Mouse (Mus musculus): ENCODE measurements around the gene Eps15l1. TPM values are rescaled to one million over a fixed set of nuclear protein-coding genes. Genes with fewer than 3 reads are reported as not detected.

The Eps15l1 gene
- polyA plus RNA-seq, 1 experiment from 2014 or later, result 52.6 TPM

DNA sequence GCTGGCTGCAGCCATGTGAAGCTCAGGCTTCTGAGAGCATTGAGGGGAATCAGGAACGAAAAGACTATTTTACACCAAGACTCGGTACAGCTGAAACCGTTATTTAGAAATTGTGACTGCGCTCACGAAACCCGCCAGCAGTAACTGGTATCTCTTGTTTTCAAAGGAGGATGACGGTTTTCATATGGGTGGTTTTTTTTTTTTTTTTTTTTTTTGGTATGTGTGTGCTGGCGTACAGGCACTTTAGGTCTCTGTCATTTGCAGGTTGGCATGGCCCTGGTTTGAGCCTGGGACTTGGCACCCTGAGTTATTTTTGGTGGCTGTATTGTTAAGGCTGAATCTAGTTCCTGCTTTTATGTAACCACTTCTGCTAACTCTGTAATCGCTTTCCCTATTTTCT lies 71.4 kb downstream of the Eps15l1 start:
- WGBS, result 82% methylated on average over 9 of the region's 9 CpGs
- Histone ChIP-seq H3K9me3 (replicated peaks; ENCODE audit: control insufficient read depth, low read length) (no peaks in the 10 kb centered on the region), H3K27me3 (ENCODE audit: control insufficient read depth, insufficient read depth, low read length) (no peaks in the 10 kb centered on the region), H3K4me3 (replicated peaks; ENCODE audit: low read length) (no peak overlapping the region), H3K4me1 (ENCODE audit: control insufficient read depth, insufficient read depth, low read length) (no peaks in the 10 kb centered on the region; the same call in 1 of the 2 replicates), H3K27ac (ENCODE audit: low read length) (no peak overlapping the region), H3K4me2 (ENCODE audit: low read depth, low read length) (no peak overlapping the region), H3K9ac (ENCODE audit: low read length) (no peak overlapping the region), H3K36me3 (ENCODE audit: control insufficient read depth, insufficient read depth, low read length) (no peaks in the 10 kb centered on the region)
- ATAC-seq (ENCODE audit: insufficient read depth, low FRiP score), result no peak

DNA sequence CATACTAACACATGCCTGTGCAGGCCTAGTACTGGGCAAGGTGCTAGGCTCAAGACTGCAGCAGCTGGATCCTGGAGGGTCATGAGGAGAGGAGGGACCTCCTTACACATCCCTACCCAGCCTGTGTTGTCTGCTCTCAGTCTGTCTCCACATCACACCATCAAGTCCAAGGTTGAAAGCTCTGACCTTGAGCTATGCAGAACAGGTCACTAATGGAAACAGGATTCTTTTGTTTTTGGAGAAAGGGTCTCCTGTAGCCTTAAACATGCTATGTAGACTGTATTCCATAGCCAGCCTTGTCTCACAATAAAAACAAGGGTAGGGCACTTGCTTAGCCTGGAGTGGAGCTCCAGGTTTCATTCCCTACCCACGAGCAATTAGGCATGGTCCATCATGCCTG lies 72.3 kb downstream of the Eps15l1 start:
- WGBS, result 73% methylated on average over 1 of the region's 1 CpGs
- H3K4me2 ChIP-seq (ENCODE audit: low read depth, low read length), result no peak overlapping the region
- H3K27ac ChIP-seq (ENCODE audit: low read length), result no peak overlapping the region
- H3K36me3 ChIP-seq (ENCODE audit: control insufficient read depth, insufficient read depth, low read length), result no peaks in the 10 kb centered on the region
- no peak for ATAC-seq (ENCODE audit: insufficient read depth, low FRiP score)
- no peaks in the 10 kb centered on the region for H3K27me3 ChIP-seq (ENCODE audit: control insufficient read depth, insufficient read depth, low read length)
- H3K4me3 ChIP-seq (replicated peaks; ENCODE audit: low read length), result no peak overlapping the region
- H3K9me3 ChIP-seq (replicated peaks; ENCODE audit: control insufficient read depth, low read length), result no peaks in the 10 kb centered on the region
- H3K9ac ChIP-seq (ENCODE audit: low read length), result no peak overlapping the region
- H3K4me1 ChIP-seq (ENCODE audit: control insufficient read depth, insufficient read depth, low read length), result no peaks in the 10 kb centered on the region; the same call in 1 of the 2 replicates

DNA sequence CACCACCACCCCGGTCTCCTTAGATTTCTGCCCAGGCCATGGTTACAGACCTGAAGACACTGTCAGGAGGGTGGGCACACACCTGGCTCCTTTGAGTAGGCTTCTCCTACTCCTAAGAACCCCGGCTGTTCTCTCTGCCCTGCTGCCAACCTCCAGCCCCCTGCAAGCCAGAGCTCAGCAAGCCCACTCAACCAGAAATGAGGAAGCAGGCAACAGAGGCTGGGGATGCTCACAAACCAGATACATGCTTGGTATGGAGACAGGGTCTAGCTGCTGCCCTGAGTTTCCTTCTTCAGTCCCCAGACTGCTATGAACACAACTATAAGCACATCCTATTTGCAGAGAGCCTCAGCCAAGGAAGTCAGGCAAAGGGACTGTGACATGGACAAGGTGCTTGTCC lies 73.1 kb downstream of the Eps15l1 start:
- H3K4me3 ChIP-seq (replicated peaks; ENCODE audit: low read length), result no peak overlapping the region
- H3K4me1 ChIP-seq (ENCODE audit: control insufficient read depth, insufficient read depth, low read length), result no peaks in the 10 kb centered on the region
- no peaks in the 10 kb centered on the region for H3K36me3 ChIP-seq (ENCODE audit: control insufficient read depth, insufficient read depth, low read length)
- H3K9ac ChIP-seq (ENCODE audit: low read length), result no peak overlapping the region
- H3K9me3 ChIP-seq (replicated peaks; ENCODE audit: control insufficient read depth, low read length), result no peaks in the 10 kb centered on the region
- H3K27me3 ChIP-seq (ENCODE audit: control insufficient read depth, insufficient read depth, low read length), result no peaks in the 10 kb centered on the region
- H3K27ac ChIP-seq (ENCODE audit: low read length), result no peak overlapping the region
- 93% methylated on average over 2 of the region's 2 CpGs for WGBS
- H3K4me2 ChIP-seq (ENCODE audit: low read depth, low read length), result no peak overlapping the region
- ATAC-seq (ENCODE audit: insufficient read depth, low FRiP score), result no peak

DNA sequence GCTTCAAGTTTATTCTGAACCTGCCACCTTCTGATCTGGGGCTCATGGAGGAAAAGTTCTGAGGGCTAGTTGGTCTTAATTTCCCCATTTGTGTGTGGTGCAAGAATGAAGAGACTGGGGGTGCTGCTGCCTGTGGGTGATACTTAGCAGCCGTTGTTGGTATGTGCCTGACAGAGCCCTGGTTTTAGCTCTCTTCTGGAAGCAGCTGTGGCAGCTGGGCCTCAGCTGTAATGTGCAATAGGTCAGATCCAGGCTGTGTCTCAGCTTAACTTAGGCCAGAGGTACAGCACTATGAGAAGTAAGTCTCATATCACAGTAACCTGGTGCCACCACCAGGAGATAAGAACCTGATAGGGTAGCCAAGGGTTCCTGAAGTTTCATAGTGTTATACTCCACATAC lies 73.7 kb downstream of the Eps15l1 start:
- WGBS, result 84% methylated on average over 1 of the region's 1 CpGs
- no peak overlapping the region for H3K4me3 ChIP-seq (replicated peaks; ENCODE audit: low read length)
- ATAC-seq (ENCODE audit: insufficient read depth, low FRiP score), result no peak
- no peaks in the 10 kb centered on the region for H3K36me3 ChIP-seq (ENCODE audit: control insufficient read depth, insufficient read depth, low read length)
- no peaks in the 10 kb centered on the region for H3K4me1 ChIP-seq (ENCODE audit: control insufficient read depth, insufficient read depth, low read length)
- H3K4me2 ChIP-seq (ENCODE audit: low read depth, low read length), result no peak overlapping the region
- H3K9ac ChIP-seq (ENCODE audit: low read length), result no peak overlapping the region
- no peaks in the 10 kb centered on the region for H3K27me3 ChIP-seq (ENCODE audit: control insufficient read depth, insufficient read depth, low read length)
- no peaks in the 10 kb centered on the region for H3K9me3 ChIP-seq (replicated peaks; ENCODE audit: control insufficient read depth, low read length)
- H3K27ac ChIP-seq (ENCODE audit: low read length), result no peak overlapping the region

DNA sequence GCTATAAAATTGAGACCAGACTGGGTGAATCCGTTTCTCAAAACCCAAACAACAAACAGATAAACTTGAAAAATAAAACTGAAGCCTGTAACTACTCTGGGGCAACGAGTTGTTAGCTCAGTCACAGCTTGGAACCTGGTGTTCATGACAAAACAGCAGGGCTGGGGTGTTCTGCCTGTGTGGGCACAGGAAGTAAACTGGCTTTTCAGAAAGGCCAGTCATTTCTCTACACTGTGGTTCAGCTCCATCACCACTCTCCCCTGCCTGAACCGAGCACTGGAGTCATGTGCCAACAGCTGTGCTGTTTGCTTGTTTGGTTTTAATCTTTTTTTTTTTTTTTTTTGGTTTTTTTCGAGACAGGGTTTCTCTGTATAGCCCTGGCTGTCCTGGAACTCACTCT lies 77.5 kb downstream of the Eps15l1 start:
- Histone ChIP-seq H3K4me2 (ENCODE audit: low read depth, low read length) (no peak overlapping the region), H3K9ac (ENCODE audit: low read length) (no peak overlapping the region), H3K9me3 (replicated peaks; ENCODE audit: control insufficient read depth, low read length) (no peaks in the 10 kb centered on the region), H3K4me3 (replicated peaks; ENCODE audit: low read length) (no peak overlapping the region), H3K27me3 (ENCODE audit: control insufficient read depth, insufficient read depth, low read length) (no peaks in the 10 kb centered on the region), H3K4me1 (ENCODE audit: control insufficient read depth, insufficient read depth, low read length) (no peaks in the 10 kb centered on the region), H3K36me3 (ENCODE audit: control insufficient read depth, insufficient read depth, low read length) (peaks cover 3% of the 10 kb centered on the region), H3K27ac (ENCODE audit: low read length) (no peak overlapping the region)
- WGBS, result 79% methylated on average over 4 of the region's 4 CpGs
- ATAC-seq (ENCODE audit: insufficient read depth, low FRiP score), result no peak

DNA sequence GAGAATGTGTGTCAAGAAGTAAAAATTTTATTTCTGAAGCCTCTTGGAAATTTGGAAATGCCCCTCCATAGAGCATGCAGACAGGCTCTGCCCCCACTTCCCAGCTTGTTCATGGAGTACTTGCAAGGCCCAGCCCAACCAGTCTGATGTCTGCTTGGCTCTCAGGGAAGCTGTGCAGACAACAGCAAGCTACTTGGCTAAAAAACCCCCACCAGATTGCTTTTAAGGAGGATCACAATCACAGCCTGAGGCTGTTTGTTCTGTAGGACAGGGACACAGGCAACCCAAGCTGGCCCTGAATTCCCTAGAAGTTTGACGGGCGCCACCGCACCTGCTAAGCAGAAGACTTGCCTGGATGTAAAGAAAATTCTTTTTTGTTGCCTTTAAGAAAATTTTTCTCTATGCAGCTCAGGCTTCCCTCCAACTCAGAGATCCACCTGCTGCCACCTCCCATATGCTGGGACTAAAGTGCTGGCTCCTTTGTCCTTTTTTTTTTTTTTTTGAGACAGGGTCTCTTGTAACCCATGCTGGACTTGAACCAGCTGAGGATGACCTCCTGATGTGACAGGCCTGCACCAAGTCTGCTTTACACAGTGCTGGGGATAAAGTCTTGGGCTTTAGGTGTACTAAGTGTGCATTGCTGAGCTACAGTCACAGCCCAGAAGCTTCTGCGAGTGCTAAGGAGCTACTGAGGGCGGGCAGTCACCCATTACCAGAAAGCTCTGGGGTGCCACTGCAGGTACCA lies 78.5 kb downstream of the Eps15l1 start:
- Histone ChIP-seq H3K4me1 (ENCODE audit: control insufficient read depth, insufficient read depth, low read length) (no peaks in the 10 kb centered on the region), H3K27ac (ENCODE audit: low read length) (no peak overlapping the region), H3K4me3 (replicated peaks; ENCODE audit: low read length) (no peak overlapping the region), H3K36me3 (ENCODE audit: control insufficient read depth, insufficient read depth, low read length) (peaks cover 3% of the 10 kb centered on the region), H3K27me3 (ENCODE audit: control insufficient read depth, insufficient read depth, low read length) (no peaks in the 10 kb centered on the region), H3K4me2 (ENCODE audit: low read depth, low read length) (no peak overlapping the region), H3K9me3 (replicated peaks; ENCODE audit: control insufficient read depth, low read length) (no peaks in the 10 kb centered on the region), H3K9ac (ENCODE audit: low read length) (no peak overlapping the region)
- WGBS, result 95% methylated on average over 5 of the region's 5 CpGs
- no peak for ATAC-seq (ENCODE audit: insufficient read depth, low FRiP score)

DNA sequence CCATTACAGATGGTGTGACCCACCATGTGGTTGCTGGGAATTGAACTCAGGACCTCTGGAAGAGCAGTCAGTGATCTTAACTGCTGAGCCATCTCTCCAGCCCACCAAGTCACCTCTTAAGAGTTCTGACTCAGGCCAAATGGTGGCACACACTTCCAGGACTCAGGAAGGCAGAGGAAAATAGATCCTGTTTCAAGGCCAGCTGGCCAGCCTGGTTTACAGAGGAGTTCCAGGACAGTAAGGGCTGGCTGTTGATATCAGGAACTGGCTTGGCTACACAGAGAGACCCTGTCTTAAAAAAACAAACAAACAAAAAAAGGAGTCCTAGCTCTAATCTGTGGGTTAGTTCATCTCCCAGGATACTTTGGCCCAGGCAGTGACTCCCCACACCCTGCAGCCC lies 84.2 kb downstream of the Eps15l1 start:
- H3K27ac ChIP-seq (ENCODE audit: low read length), result no peak overlapping the region
- peaks cover 3% of the 10 kb centered on the region for H3K36me3 ChIP-seq (ENCODE audit: control insufficient read depth, insufficient read depth, low read length)

DNA sequence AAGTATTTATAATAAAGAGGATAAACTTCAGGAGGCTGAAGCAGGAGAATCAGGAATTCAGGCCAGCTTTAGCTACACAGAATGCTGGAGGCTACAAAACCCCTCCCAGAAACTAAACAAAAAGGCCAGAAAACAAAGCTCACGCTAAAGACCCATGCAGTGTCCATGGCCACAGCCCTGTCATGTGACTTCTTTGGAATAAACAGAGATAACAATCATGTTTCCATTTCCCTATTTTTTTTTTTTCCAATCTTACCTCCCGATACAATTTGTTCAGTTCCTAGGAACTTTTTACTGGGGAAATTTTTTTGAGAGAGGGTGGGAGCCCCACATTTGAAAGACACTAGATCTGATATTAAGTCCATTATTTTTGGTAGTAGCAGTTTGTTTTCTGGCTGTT lies 85.0 kb downstream of the Eps15l1 start:
- Histone ChIP-seq H3K9ac (ENCODE audit: low read length) (no peak overlapping the region), H3K4me1 (ENCODE audit: control insufficient read depth, insufficient read depth, low read length) (no peaks in the 10 kb centered on the region), H3K27me3 (ENCODE audit: control insufficient read depth, insufficient read depth, low read length) (no peaks in the 10 kb centered on the region), H3K36me3 (ENCODE audit: control insufficient read depth, insufficient read depth, low read length) (peaks cover 3% of the 10 kb centered on the region), H3K27ac (ENCODE audit: low read length) (no peak overlapping the region), H3K4me3 (replicated peaks; ENCODE audit: low read length) (no peak overlapping the region), H3K9me3 (replicated peaks; ENCODE audit: control insufficient read depth, low read length) (no peaks in the 10 kb centered on the region), H3K4me2 (ENCODE audit: low read depth, low read length) (no peak overlapping the region)
- WGBS, result 67% methylated on average over 2 of the region's 2 CpGs
- ATAC-seq (ENCODE audit: insufficient read depth, low FRiP score), result no peak

More for the DNA sequence above, 84.2 kb downstream of the Eps15l1 start:
- Histone ChIP-seq H3K4me2 (ENCODE audit: low read depth, low read length) (no peak overlapping the region), H3K4me3 (replicated peaks; ENCODE audit: low read length) (no peak overlapping the region), H3K9me3 (replicated peaks; ENCODE audit: control insufficient read depth, low read length) (no peaks in the 10 kb centered on the region), H3K27me3 (ENCODE audit: control insufficient read depth, insufficient read depth, low read length) (no peaks in the 10 kb centered on the region), H3K9ac (ENCODE audit: low read length) (no peak overlapping the region), H3K4me1 (ENCODE audit: control insufficient read depth, insufficient read depth, low read length) (no peaks in the 10 kb centered on the region)
- ATAC-seq (ENCODE audit: insufficient read depth, low FRiP score), result no peak

DNA sequence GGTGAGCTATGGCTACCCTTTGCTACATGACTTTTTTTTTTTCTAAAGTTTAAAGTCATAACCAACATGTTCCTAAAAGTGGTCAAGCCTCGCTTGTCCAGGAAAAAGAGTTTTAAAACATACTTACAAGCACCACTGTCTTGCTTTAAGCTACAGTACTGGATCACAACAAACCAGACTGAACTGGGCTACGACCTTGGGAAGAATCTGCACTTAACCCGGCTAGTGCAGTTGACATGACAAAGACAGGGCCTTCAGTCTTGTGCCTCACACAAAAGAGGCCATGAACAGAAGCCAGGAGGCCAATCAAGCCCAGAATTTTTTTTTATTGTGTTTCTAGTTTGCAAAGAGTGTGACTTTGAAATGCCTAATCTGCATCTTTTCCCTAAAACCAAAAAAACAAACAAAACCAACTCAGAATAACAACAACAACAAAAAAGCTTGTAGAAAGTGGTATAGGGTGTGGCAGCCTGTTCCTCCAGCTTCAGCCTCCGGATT lies 87.1 kb downstream of the Eps15l1 start:
- H3K9ac ChIP-seq (ENCODE audit: low read length), result no peak overlapping the region
- no peak overlapping the region for H3K27ac ChIP-seq (ENCODE audit: low read length)
- no peaks in the 10 kb centered on the region for H3K9me3 ChIP-seq (replicated peaks; ENCODE audit: control insufficient read depth, low read length)
- H3K4me2 ChIP-seq (ENCODE audit: low read depth, low read length), result no peak overlapping the region
- no peak overlapping the region for H3K4me3 ChIP-seq (replicated peaks; ENCODE audit: low read length)
- H3K36me3 ChIP-seq (ENCODE audit: control insufficient read depth, insufficient read depth, low read length), result no peaks in the 10 kb centered on the region
- WGBS, result 79% methylated on average over 4 of the region's 4 CpGs
- no peak for ATAC-seq (ENCODE audit: insufficient read depth, low FRiP score)
- no peaks in the 10 kb centered on the region for H3K27me3 ChIP-seq (ENCODE audit: control insufficient read depth, insufficient read depth, low read length)
- H3K4me1 ChIP-seq (ENCODE audit: control insufficient read depth, insufficient read depth, low read length), result no peaks in the 10 kb centered on the region

All from stomach, embryonic 16.5 days (tissue).